Mouse (Mus musculus) kidney, adult 11 months (tissue): ENCODE data around the gene Serp2.

ENCODE experiments used
- DNase-seq: peaks from one replicate; pipeline ENCODE4 v3.0.0; 2022

Gene Serp2

DNA sequence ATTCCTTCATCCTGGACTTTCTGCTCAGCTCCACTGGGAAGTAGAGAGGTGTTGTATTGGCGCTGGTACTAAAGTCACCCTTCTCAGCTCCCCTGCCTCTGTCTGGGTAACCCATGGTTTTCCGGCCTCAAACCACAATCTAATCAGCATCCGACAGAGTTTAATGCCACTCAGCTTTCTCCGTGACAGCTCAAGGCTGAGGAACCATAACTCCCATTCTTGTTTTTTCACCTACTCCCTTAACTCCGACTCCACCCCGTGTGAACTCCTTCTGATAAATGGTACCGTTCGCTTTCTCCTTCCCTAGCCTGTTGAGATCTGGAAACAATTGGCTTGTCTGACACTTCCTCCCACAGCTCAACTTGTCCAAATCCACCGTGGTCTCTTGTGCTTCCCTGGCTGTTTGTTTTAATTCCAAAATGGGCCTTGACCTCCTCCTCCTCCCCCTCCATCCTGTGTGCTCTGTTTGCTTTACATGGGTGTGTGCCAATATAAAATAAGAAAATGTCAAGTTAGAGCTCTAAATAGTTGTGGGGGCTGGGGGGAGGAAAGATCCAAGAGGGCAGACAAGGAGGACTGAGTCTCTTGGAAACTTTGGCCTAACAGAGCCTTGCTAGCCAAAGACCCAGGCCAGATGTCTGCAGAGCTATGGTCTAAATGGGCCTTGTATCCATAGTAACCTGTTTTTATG, 12.7 kb upstream of the Serp2 start:
- DNase-seq = no peak

DNA sequence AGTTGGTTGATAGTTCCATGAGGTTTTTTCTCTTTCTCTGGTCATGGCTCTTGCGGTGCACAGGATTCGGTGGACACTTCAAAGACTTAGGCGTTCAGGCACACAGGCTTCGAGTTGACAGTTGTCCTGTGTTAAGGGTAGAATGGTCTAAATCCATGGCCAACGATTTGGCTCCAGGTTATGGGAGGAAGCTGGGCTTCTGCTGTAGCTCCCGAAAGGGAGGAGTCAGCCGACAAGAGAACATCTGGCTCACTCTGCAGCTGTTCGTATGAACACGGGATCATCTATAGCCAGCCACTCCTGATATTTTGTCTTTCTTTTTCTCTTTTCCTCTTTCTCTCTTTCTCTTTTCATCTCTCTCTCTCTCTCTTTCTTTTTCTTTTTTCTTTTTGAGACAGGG, 11.9 kb upstream of the Serp2 start:
- DNase-seq = no peak

DNA sequence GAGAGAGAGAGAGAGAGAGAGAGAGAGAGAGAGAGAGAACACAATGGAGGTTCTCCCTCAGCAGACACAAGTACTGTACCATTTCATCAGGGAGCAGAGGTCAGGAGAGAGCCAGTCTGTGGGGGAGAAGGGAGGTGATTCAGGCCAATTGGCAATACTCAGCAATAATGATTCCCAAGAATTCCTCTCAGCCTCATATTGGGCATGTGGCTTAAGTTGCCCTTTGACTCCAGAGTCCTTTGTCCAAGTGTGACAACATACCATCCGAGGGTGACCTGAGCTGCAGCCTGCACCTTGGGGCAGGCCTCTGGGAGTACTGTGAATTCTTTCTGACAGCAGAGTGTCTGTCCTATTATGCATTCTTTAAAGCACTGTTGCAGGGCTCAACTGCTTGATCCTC, 10.6 kb upstream of the Serp2 start:
- peak; percentile 65 for DNase-seq

DNA sequence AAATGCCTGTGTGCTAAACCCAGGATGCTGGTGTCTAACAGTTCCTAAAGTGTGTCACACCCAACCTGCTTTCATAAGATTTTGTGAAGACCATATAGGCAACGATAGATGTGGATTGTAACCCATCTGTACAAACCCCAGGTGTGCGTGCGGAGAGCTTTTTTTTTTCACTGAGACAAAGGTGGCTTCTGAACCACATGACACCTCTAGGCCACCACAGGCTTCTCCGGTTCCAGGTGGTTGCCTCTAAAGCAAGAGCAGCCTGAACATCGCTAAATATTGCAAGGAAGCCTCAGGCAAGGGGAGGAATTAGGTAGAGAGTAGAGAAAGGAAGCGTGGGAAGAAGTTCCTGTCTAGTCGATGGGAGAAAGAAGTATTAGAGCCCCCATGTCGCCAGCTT, 10.0 kb upstream of the Serp2 start:
- no peak for DNase-seq

DNA sequence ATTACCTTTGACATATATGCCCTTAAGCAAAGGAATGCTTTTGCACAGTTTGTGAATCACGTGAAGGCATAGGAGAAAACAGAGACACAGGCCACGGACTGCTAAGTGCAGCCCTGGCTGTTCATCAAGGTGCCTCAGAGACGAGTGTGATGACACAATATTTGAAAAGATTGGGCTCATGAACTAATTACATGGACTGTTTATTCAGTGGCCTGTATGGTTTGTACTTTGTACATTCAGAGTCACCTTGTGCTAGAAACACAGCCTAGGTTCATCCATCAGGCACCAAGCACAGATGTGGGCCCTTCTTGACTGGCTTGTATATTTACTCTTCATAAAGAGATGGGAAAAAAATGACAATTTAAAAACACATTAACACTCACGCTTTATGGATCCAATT, 9.5 kb upstream of the Serp2 start:
- DNase-seq = no peak

DNA sequence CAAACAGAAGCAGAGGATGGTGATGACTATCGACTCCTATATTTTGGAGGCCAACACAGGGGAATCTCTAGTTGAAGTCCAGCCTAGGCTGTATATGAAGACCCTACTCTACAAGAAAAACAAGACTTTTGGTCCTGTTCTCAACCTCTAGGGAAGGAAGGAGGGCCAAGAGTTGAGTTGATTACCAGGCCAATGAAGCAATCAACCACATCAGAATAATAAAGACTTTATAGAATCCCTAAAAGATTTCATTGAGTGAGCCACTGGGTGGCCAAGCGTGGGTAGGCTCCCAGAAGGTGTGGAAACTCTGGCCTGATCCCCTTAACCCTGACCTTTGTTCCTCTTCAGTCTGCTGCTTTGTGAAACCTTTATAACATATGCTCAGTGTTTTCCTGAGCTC, 2.5 kb upstream of the Serp2 start:
- no peak for DNase-seq

DNA sequence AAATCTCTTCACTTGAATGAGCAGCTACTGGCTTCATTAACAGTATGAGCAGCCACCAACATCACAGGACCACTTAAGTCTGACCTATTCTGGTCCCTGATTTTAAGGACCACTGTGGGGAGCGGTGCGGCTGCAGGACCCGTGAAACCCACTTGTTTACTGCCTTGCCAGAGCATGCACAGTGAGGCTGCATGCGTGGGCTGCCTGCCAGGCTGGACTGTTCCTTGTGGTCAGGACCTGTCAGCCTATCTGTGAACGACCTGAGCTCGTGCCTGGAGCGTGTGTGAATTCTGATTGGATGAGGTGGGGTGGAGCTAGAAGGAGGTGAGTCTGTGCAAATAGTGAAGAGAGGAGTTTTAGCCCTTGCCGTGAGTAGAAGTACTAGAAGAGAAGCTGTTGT, 1.5 kb upstream of the Serp2 start:
- peak; percentile 29 for DNase-seq

DNA sequence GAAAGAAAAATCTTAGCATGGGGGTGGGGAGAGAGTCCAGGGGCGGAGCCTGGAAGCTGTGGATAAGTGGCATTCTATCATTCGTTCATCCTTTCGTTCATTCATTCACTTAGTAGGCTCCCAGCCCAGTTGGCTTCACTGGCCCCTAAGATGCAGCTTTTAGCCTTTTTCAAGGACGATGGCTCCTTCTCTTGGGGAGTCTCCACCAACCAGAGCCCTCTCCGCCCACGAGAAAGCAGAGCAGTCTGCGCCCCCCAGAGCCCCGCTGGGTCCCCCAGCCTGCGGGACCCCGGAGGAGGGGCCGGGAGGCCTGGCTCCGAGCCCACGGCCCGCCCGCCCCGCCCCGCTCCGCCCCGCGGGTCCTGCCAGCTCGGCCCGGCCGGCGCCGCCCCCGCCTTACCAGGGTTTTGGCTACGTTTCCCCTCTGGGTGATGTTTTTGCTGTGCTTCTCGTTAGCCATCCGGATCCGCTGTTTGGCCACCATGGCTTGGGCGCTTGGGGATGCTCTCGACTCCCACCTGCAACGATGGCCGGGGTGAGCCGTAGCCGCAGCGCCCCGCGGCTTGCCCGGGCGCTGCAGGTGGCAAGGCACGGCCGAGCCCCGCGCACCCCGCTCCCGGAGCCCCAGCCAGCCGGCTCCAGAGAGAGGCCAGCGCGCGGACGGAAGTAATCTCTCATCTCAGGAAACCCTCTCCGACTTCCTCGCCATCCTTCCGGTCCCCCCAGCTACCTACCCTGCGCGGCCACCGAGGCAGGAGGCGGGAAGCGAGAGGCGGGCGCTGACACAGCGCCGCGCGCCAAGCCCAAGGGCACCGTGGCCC, 448 bp downstream of the Serp2 start:
- peak; percentile 47 for DNase-seq

DNA sequence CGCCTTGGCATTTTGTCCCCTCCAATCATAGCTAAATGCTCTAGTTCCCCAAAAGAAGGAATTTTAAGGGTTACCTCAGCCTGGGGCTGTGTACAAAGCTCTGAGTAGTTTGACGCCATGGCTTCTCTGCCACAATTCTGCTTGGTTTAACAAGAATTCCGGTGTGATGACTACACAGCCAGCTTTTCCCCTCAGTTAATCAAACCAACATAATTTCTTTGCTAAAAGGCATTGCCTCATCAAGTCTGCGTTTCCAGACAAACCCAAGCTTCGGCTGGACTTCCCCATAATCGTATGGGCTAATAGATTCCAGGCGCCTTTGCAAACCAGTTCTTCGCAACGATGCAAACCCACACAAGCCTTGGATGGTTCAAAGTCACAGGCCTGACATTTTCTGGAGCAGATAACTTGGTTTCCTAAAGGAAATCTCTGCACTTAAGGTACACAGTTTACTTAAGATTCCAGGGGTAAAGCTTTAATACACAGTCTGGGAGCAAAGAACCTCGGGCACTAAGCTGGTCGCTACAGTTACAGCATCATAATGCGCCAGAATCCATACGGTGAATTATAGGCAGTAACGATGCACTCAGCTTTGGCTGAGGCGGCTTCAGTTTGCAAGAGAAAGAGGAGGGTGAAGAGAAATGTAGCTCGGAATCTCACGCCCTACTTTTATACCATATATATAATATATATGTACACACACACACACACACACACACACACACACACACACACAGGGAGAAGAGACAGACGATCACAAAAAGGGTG, 1.2 kb downstream of the Serp2 start:
- DNase-seq = no peak

DNA sequence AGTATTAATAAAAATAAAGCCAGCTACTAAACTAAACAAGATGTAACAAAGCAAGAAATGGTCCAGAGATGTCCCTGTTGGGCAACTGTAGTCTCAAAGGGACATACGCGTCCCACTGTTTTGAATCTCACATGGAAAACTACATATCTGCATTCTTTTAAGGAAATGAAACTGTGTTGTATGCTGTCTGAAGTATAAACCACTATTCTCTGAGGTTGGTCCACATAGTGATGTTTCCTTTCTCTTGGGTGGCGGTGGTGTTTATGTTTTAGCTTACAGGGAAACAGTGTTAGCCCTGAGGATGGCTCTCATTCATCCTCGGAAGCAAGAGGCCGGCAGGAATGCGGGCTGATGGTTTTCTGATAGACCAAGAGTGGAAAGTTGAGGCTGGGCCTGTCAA, 12.6 kb downstream of the Serp2 start:
- DNase-seq = no peak

DNA sequence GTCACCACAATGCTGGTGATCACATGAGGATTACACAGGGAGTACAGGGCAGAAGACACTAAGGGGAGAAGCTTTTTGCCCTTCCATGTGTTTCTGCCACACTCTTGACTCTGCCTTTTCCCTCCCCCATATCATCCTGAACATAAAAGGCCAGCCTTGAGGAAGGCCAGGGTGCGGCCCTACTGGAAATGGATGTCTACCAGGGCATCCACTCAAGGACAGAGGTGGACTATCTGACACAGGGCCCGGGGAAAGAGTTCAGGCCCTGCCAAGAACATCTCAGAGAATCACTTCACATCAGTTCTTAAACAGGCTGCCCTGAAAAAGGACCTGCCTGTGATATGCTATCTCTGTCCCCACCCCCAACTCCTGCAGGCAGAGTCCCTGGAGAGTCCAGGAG, 15.3 kb downstream of the Serp2 start:
- DNase-seq = no peak

DNA sequence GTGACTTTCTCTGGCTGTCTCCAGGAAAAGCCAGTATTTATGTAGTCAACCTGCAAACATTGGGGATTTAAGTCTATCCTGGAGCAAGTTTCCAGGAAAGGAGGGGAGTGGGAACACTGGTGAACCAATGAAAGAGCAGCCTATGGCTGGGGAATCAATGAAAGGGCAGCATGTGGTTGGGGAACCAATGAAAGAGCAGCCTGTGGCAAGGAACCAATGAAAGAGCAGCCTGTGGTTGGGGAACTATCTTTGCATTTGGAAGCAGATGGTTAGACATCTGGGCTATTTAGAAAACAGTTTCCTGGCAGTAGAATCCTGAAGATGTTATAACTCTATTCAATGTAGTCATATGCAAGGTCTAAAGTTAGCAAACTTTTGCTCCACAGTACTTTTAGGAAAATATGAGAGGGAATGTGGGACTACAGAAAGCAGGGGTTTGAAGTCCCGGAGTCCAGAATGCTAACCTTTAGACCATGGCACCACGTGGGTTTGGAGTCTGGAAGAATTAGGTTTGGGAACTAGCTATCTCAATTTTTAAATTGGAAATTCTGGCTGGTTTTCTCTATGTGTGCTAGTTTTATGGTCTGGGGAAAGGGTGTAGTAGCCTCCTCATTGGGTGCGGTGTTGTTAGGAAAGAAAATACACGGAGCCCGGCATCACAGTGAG, 16.6 kb downstream of the Serp2 start:
- no peak for DNase-seq

DNA sequence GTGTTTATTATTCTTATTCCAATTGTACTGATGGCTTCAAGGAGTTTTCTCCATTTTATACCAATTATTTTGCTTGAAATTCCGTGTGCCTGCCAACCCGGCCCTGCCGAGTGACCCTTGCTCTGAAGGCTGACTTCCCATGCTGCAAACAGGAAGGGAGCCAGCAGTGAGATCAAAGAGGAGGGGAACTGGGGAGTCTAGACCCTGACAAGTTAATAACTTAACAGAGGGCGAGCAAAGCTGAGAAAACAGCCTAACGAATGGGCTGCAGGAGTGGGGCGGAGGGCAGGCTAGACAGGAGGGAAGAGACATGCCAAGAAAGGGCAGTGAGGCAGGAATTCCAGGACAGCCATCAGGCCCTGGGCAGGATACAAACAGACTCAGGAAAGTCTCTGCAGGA, 19.8 kb downstream of the Serp2 start:
- DNase-seq = peak; percentile 93

DNA sequence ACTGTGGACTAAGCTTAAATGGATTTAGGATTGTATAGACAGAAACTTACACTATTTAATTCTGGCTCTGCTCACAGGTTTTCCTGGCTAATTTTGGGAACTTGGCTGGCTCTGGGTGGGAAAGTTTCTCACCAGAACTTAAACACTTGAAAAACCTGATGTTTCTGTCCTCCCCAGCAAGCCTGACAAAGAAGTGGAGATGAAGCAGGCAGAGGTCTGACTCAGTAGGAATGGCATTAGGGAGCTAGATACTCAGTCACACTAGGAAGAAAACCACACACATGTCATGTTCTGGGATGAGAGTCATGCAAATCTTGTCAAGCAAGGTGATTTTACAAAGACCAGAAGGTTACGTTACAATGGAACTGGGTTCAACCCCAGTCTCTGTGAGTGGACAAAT, 21.6 kb downstream of the Serp2 start:
- no peak for DNase-seq

DNA sequence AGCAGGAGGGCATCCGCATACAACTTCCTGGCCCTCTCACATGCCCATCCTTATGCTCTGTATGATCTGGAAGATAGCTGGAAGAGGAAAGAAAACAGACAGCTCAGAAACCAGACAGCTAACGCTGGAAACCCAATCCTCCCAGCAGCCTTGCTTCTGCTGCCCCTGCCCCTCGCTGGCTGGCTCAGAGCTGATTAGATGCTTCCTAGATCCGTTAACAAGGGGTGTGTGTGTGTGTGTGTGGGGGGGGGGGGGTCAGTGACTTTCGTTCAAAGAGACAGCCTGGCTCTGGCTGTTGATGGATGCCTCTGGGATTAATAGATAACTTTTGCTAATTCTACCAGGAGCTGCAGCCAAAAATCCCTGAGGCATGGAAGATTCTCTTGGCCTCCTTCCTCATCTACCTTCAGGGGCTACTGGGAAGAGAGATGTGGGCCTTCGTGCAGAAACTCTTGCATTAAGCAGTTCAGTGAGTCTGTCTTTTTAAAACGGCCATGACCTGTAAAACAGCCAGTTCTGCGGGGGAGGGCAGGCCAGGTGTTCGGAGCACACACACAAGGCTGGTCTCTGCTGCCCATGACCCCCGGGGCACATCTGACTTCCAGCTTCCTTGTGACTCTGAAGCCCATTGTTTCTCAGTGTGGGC, 23.4 kb downstream of the Serp2 start:
- DNase-seq = peak; percentile 85

DNA sequence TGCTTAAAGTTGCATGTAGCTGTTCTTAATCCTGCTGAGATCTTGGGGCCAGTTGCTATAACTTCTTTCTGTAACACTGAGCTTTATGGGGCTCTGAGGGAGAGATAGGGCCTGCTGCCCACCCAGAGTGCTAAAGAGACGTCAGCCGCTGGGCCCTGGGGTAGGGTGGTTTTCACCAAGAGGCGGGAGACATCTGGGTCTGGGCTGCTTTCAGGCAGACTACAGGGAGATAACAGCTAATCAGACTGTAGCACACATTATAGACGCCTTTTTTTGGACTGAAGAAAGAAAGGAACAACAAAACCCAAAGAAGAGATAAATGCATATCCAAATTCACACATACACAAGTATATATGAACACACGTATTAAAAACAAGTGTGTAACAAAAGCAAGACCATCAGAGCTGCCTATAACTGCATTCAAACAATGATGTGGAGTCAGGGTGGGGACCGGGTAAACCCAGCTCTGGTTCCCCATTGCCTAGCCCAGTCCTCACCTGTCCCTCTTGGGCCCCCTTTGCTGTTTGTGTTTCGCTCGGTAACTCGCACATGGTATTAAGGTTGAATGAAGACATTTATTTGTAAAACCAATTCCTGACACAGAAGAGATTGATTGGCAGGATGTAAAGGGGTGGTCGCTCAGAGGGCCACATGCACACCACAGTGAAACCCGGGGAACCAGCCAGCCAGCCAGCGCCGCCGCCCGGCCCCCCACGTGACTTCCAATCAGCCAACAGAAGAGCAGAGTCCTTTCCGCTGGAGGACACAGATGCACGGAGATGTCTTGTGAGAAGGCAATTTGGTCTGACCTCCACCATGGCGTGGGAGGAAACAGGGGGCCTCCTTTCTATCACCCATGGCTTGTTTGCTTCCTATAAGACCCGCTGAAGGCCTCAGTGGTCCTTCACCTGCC, 24.2 kb downstream of the Serp2 start:
- peak; percentile 59 for DNase-seq

DNA sequence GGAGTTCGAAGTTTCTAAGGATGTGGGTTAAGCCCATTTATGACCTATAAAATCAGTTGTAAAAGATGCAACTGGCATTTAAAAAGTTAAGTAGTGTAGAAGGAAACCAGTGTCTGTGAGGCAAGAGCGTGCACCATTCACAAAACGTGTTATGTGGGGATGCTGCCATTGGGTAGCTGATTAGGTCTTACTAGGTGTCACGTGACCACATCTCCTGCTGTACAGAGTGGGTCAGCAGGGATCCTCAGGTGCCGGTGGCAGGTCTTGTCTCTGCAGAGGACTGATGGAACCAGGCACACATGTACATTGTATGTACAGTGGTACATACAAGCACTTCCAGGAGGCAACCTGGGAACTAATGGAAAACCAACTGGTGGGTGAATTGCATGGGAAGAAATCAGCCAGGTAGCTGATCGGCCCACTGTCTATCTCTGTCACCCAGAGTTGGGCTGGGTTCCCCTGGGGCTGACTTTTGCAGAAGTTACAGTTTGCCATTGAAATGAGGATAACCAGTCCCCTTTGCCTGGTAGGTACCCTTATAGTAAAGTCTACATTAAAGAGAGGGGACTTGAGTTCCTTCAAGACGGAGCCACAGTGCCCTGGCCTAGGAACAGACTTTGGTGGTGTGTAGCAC, 25.5 kb downstream of the Serp2 start:
- no peak for DNase-seq

DNA sequence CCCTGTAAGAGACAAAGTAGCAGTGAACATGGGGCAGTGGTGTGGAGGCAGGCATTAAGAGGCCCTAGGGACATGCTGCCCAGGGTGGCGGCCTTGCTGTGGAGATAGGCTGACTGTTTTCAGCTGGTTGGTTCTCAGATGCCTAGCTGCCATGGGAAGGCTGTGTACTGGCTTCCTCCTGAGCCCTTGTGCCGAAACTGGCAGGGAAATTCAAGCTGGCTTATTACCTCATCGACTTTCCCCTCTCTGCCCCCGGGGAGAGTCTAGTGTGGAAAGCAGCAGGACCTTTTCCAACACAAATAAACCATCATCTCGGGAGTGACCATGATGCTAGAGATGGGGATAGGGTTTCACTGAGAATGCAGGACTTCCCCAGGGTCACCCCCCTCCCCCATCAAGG, 28.0 kb downstream of the Serp2 start:
- peak; percentile 21 for DNase-seq

DNA sequence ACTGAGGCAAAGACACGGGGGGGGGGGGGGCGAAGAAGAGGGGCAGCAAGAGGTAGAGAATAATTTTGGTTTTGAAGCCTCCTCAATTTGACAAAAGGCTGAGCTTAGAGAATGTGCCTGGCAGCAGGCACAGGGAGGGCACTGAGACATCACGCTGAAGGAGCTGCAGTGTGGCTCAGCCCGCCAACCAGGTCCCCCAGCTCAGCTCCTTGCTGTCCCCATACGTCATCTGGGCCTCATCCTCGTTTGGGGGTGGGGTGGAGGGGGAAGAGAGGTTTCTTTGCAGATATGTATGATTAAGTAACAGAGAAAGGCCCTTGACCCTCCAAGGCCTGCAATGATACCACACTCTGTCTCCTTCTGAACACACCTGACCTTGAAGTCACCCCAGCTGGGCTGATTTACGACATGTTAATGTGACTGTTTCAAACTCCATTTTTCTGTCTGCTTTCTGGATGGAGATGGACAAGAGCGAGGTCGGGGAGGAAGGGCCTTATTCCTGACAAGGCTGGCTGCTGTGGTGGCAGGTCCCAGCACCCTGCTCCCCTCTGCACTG, 28.9 kb downstream of the Serp2 start:
- DNase-seq = no peak

DNA sequence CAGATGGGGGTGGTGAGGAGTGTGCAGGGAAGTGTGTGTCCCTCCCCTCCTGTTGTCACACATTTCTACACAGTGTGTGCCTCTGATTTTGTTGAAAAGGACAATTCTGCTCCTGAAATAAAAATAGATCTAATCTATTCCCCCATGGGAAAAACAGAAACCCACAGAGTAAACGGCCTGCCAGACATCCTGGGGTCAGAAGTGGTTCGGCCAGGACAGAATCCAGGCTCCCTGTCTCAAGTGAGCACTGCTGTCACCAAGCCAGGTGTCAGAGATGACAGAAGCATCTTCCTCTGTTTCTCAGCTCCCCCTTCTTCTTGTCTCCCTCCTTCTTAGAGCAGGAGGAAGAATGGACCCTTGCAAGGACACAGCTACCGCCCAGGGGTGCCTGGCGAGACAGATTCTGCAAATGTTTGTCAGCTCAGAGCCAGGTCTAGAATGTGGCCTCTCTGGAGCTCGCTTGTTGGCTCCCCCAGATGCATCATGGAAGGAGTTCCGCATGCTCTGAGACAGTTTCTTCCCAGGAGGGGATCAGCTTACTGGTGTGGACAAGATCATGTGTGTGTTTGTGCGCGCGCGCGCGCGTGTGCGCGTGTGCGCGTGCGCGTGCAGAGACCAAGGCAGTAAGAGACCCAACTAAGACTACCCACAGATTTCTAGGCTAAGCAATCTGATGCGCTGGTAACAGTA, 29.5 kb downstream of the Serp2 start:
- no peak for DNase-seq
